Mouse (Mus musculus) G1E (cell line): Measurements from ENCODE around the gene Sycp3. TPM values are rescaled to one million over a fixed set of nuclear protein-coding genes. Genes with fewer than 3 reads are reported as not detected.

Experiments used
- ATAC-seq: 2 replicates; pipeline ENCODE4 v1.8.0; 2016; ENCODE audit warnings: mild to moderate bottlenecking; ENCODE audit not compliant: insufficient number of reproducible peaks, poor library complexity, low FRiP score, severe bottlenecking; ENCODE audit errors: extremely low read depth
- DNase-seq: peaks from one replicate; pipeline ENCODE4 v3.0.0; 2012; ENCODE audit warnings: low spot score
- H3K27me3 ChIP-seq: 2 replicates; pipeline ENCODE4 v1.6.1; 2012; ENCODE audit warnings: mild to moderate bottlenecking, low read length, inconsistent platforms; ENCODE audit not compliant: insufficient read depth
- H3K36me3 ChIP-seq: replicated peaks from 2 replicates; pipeline ENCODE3; 2012; ENCODE audit warnings: mild to moderate bottlenecking, inconsistent platforms
- H3K4me1 ChIP-seq: 2 replicates; pipeline ENCODE4 v1.6.1; 2012; ENCODE audit warnings: low read depth, low read length, inconsistent platforms, mixed read lengths; ENCODE audit not compliant: insufficient read depth
- H3K4me3 ChIP-seq: 2 replicates; pipeline ENCODE4 v1.5.1; 2012; ENCODE audit warnings: low read depth, mild to moderate bottlenecking, inconsistent platforms, low read length, moderate library complexity, mixed read lengths
- H3K9me3 ChIP-seq: replicated peaks from 2 replicates; pipeline ENCODE4 v1.6.1; 2012; ENCODE audit warnings: inconsistent platforms
- CTCF ChIP-seq: IDR thresholded peaks from 2 replicates; pipeline ENCODE4 v1.5.1; 2012; ENCODE audit warnings: low read depth, low read length, inconsistent platforms, mixed read lengths
- GATA1 ChIP-seq: IDR thresholded peaks from 2 replicates; pipeline ENCODE4 v1.6.1; 2012; ENCODE audit warnings: borderline replicate concordance, low read length, inconsistent platforms, mixed read lengths
- GATA2 ChIP-seq: IDR thresholded peaks from 2 replicates; pipeline ENCODE4 v1.6.1; 2012; ENCODE audit warnings: low read depth, low read length, inconsistent platforms, borderline replicate concordance
- POLR2AphosphoS5 ChIP-seq: IDR thresholded peaks from 2 replicates; pipeline ENCODE4 v1.6.1; 2012; ENCODE audit warnings: low read depth, low read length, inconsistent platforms; ENCODE audit not compliant: insufficient replicate concordance
- TAL1 ChIP-seq: conservative IDR thresholded peaks from 2 replicates; pipeline ENCODE4 v1.6.1; 2012; ENCODE audit warnings: low read depth, low read length, inconsistent platforms, mixed read lengths
- polyA plus RNA-seq: library from polyadenylated mRNA; stranded (reverse); fragments of >175 nt; gene quantifications from 2 replicates; pipeline ENCODE4 v1.2.3, GENCODE M21; 2012
- total RNA-seq, 2 experiments: library from RNA; stranded (forward) in 1 of 2; stranded (reverse) in 1 of 2; fragments of 200-1000 nt in 1 of 2; fragments of >200 nt in 1 of 2; fragmentation: Nextera tagmentation in 1 of 2; gene quantifications; 2 replicates each; pipeline ENCODE4 v1.2.3; 2014 to 2017

Sycp3 gene
- total and polyA plus RNA-seq, 3 experiments: 0.22 TPM; not detected in 2

DNA sequence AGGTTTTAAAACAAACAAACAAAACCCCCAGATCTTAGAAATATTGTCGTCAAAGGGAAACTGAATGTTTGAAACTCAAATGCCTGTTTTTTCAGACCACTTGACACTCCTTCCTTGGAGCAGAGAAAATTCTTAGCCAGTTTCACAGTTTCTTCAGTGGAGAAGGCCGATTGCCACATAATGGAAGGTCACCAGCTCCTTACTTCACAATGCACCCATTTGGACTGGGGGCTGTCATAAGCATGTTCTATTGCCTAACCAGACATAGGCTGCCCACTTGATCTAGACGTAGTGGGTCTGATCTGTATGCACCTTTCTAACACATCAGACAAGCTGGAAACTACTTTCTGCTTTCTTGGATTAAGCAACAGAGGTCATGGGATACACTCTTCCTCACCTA is 45.1 kb downstream of the Sycp3 start:
- ATAC-seq: no peak
- TF ChIP-seq GATA1: no peak
- no peak for TF ChIP-seq POLR2AphosphoS5
- no peak for TF ChIP-seq TAL1
- no peak for TF ChIP-seq GATA2
- no peak for TF ChIP-seq CTCF
- Histone ChIP-seq H3K4me1 (peaks cover 18% of the 10 kb centered on the region), H3K36me3 (no peaks in the 10 kb centered on the region), H3K27me3 (peaks cover 12% of the 10 kb centered on the region), H3K9me3 (peaks cover 4% of the 10 kb centered on the region; the same call in 1 of the 2 replicates), H3K4me3 (no peak overlapping the region; the same call in 1 of the 2 replicates)
- no peak for DNase-seq

DNA sequence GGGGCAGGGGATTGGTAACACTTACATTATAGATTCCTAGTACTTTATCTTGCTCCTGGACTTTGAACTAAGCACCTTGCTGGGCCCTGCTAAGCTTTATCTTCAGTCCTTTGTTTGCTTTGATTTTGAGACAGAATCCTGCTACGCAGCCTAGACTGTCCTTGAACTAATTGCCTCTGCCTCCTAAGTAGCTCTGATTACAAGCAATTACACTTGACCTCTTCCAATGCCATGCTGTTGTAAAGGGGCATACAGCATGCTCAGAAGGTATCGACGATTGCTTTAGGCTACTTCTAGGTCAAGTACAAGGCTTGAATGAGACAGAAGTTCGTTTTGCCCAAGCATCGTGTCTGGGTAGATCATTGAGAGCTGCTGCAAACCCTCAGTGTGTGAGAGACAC is 45.9 kb downstream of the Sycp3 start:
- no peak for TF ChIP-seq POLR2AphosphoS5
- TF ChIP-seq GATA2: no peak
- no peak for TF ChIP-seq TAL1
- no peak for TF ChIP-seq CTCF
- no peak for TF ChIP-seq GATA1
- Histone ChIP-seq H3K27me3 (peaks cover 12% of the 10 kb centered on the region), H3K9me3 (peaks cover 4% of the 10 kb centered on the region; the same call in 1 of the 2 replicates), H3K4me1 (peaks cover 18% of the 10 kb centered on the region), H3K4me3 (no peak overlapping the region), H3K36me3 (no peaks in the 10 kb centered on the region)
- no peak for DNase-seq
- ATAC-seq: no peak

GRCm38 (mm10) chr10:88507691-88508143 is 48.3 kb downstream of the Sycp3 start:
- Histone ChIP-seq H3K4me3 (no peak overlapping the region), H3K4me1 (peaks cover 15% of the 10 kb centered on the region), H3K27me3 (peaks cover 19% of the 10 kb centered on the region), H3K9me3 (peaks cover 4% of the 10 kb centered on the region; the same call in 1 of the 2 replicates), H3K36me3 (no peaks in the 10 kb centered on the region)
- TF ChIP-seq GATA2: no peak
- no peak for TF ChIP-seq GATA1
- no peak for TF ChIP-seq CTCF
- TF ChIP-seq POLR2AphosphoS5: no peak
- TF ChIP-seq TAL1: no peak
- DNase-seq (no peak), ATAC-seq (no peak)

DNA sequence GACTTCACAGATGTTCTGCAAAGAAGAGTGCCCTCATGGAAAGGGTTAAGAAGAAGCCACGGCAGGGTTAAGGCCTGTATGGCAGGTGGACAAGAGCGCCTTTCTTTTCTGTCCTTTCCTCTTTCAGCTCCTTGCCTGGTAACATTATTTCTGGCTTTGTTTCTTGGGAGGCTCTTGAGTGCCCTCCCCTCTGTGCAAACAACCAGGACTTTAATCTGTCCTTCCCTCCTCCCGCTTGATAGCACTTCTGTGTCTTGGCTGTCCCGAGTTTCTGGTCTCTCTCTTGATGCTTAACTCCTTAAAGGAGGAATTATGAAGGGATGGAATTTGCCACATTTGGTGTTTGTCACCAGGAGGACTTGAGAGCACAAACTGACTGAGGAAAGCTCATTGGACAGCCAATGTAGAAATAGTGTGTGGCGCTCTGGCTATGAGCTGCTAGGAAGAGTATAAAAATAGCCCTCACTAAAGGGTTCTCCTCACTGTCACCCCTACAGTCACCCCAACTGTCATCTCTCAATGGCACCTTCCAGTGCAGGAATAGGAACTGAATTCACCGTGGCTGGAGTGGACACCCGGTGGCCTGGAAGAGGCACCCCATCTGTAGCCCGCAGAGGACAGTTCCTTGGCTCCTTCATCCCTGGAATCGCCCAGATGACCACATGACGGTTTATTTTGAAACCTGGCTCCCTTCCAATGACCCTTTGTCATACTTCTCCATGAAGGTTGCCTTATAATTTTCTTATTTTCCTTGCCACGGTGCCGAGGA is 51.3 kb downstream of the Sycp3 start:
- peaks cover 16% of the 10 kb centered on the region for H3K27me3 ChIP-seq
- TF ChIP-seq TAL1: no peak
- TF ChIP-seq POLR2AphosphoS5: no peak
- no peak for TF ChIP-seq CTCF
- no peak for TF ChIP-seq GATA1
- TF ChIP-seq GATA2: no peak
- DNase-seq: no peak
- no peaks in the 10 kb centered on the region for H3K9me3 ChIP-seq
- H3K36me3 ChIP-seq: no peaks in the 10 kb centered on the region
- H3K4me1 ChIP-seq: peaks cover 14% of the 10 kb centered on the region
- no peak overlapping the region for H3K4me3 ChIP-seq
- no peak for ATAC-seq

- no peak for ATAC-seq
- no peaks in the 10 kb centered on the region for H3K36me3 ChIP-seq
- peaks cover 14% of the 10 kb centered on the region for H3K4me1 ChIP-seq
- peaks cover 16% of the 10 kb centered on the region for H3K27me3 ChIP-seq
- no peaks in the 10 kb centered on the region for H3K9me3 ChIP-seq
- no peak for TF ChIP-seq POLR2AphosphoS5
- TF ChIP-seq CTCF: no peak
- TF ChIP-seq GATA2: no peak
- TF ChIP-seq GATA1: no peak
- no peak for TF ChIP-seq TAL1
- H3K4me3 ChIP-seq: no peak overlapping the region
- DNase-seq: no peak
These were observed 52.0 kb downstream of the Sycp3 start for GRCm38 (mm10) chr10:88511355-88511754.

- ATAC-seq (no peak), DNase-seq (no peak)
- H3K27me3 ChIP-seq: peaks cover 7% of the 10 kb centered on the region; the same call in 1 of the 2 replicates
- H3K4me3 ChIP-seq: no peak overlapping the region
- no peaks in the 10 kb centered on the region for H3K9me3 ChIP-seq
- no peaks in the 10 kb centered on the region for H3K36me3 ChIP-seq
- TF ChIP-seq GATA2: no peak
- no peak for TF ChIP-seq GATA1
- no peak for TF ChIP-seq POLR2AphosphoS5
- TF ChIP-seq CTCF: no peak
- TF ChIP-seq TAL1: no peak
- H3K4me1 ChIP-seq: peaks cover 14% of the 10 kb centered on the region
These were observed 54.3 kb downstream of the Sycp3 start for GRCm38 (mm10) chr10:88513574-88514135.
